Mouse (Mus musculus): ENCODE results near the gene Etl4. TPM values are rescaled to one million over a fixed set of nuclear protein-coding genes. Genes with fewer than 3 reads are reported as not detected.

The Etl4 gene
- polyA plus RNA-seq, 1 experiment from 2014 or later: 15.3 TPM

- Histone ChIP-seq H3K27ac (ENCODE audit: low read depth, low read length) (no peak overlapping the region), H3K27me3 (ENCODE audit: control insufficient read depth, insufficient read depth, low read length) (no peaks in the 10 kb centered on the region), H3K4me3 (ENCODE audit: low read depth, low read length) (no peak overlapping the region), H3K4me2 (no peak overlapping the region), H3K9ac (ENCODE audit: low read length) (no peak overlapping the region), H3K9me3 (ENCODE audit: control insufficient read depth, low read length) (no peaks in the 10 kb centered on the region), H3K36me3 (ENCODE audit: control insufficient read depth, insufficient read depth, low read length) (no peaks in the 10 kb centered on the region), H3K4me1 (ENCODE audit: control insufficient read depth, insufficient read depth, low read length) (no peaks in the 10 kb centered on the region)
- no peak for ATAC-seq (ENCODE audit: low FRiP score)
- DNase-seq (ENCODE audit: low spot score, missing footprints): no peak
- WGBS: 94% methylated on average over 5 of the region's 5 CpGs
Measured at GRCm38 (mm10) chr2:20618396-20618795, 708.8 kb downstream of the Etl4 start.

GRCm38 (mm10) chr2:20619881-20620280 is 710.3 kb downstream of the Etl4 start:
- WGBS: 87% methylated on average over 5 of the region's 5 CpGs

GRCm38 (mm10) chr2:20629156-20629712 is 719.7 kb downstream of the Etl4 start:
- Histone ChIP-seq H3K4me2 (no peak overlapping the region), H3K9ac (ENCODE audit: low read length) (no peak overlapping the region), H3K27me3 (ENCODE audit: control insufficient read depth, insufficient read depth, low read length) (no peaks in the 10 kb centered on the region), H3K27ac (ENCODE audit: low read depth, low read length) (no peak overlapping the region), H3K4me3 (ENCODE audit: low read depth, low read length) (no peak overlapping the region), H3K9me3 (ENCODE audit: control insufficient read depth, low read length) (no peaks in the 10 kb centered on the region), H3K36me3 (ENCODE audit: control insufficient read depth, insufficient read depth, low read length) (no peaks in the 10 kb centered on the region), H3K4me1 (ENCODE audit: control insufficient read depth, insufficient read depth, low read length) (no peaks in the 10 kb centered on the region)
- DNase-seq (ENCODE audit: low spot score, missing footprints) (peak; percentile 65), ATAC-seq (ENCODE audit: low FRiP score) (no peak)
- WGBS: 95% methylated on average over 8 of the region's 8 CpGs

More at GRCm38 (mm10) chr2:20619881-20620280, 710.3 kb downstream of the Etl4 start:
- ATAC-seq (ENCODE audit: low FRiP score) (no peak), DNase-seq (ENCODE audit: low spot score, missing footprints) (peak; percentile 33)
- no peaks in the 10 kb centered on the region for H3K4me1 ChIP-seq (ENCODE audit: control insufficient read depth, insufficient read depth, low read length)
- H3K36me3 ChIP-seq (ENCODE audit: control insufficient read depth, insufficient read depth, low read length): no peaks in the 10 kb centered on the region
- H3K27me3 ChIP-seq (ENCODE audit: control insufficient read depth, insufficient read depth, low read length): no peaks in the 10 kb centered on the region
- no peaks in the 10 kb centered on the region for H3K9me3 ChIP-seq (ENCODE audit: control insufficient read depth, low read length)
- no peak overlapping the region for H3K27ac ChIP-seq (ENCODE audit: low read depth, low read length)
- no peak overlapping the region for H3K4me3 ChIP-seq (ENCODE audit: low read depth, low read length)
- no peak overlapping the region for H3K9ac ChIP-seq (ENCODE audit: low read length)
- no peak overlapping the region for H3K4me2 ChIP-seq

GRCm38 (mm10) chr2:20638604-20639003 is 729.0 kb downstream of the Etl4 start:
- Histone ChIP-seq H3K4me2 (no peak overlapping the region), H3K27ac (ENCODE audit: low read depth, low read length) (no peak overlapping the region), H3K4me3 (ENCODE audit: low read depth, low read length) (no peak overlapping the region), H3K27me3 (ENCODE audit: control insufficient read depth, insufficient read depth, low read length) (no peaks in the 10 kb centered on the region), H3K4me1 (ENCODE audit: control insufficient read depth, insufficient read depth, low read length) (no peaks in the 10 kb centered on the region), H3K9ac (ENCODE audit: low read length) (no peak overlapping the region), H3K9me3 (ENCODE audit: control insufficient read depth, low read length) (no peaks in the 10 kb centered on the region), H3K36me3 (ENCODE audit: control insufficient read depth, insufficient read depth, low read length) (no peaks in the 10 kb centered on the region)
- ATAC-seq (ENCODE audit: low FRiP score) (no peak), DNase-seq (ENCODE audit: low spot score, missing footprints) (peak; percentile 65)
- 90% methylated on average over 3 of the region's 3 CpGs for WGBS

- no peaks in the 10 kb centered on the region for H3K27me3 ChIP-seq (ENCODE audit: control insufficient read depth, insufficient read depth, low read length)
- WGBS: 68% methylated on average over 2 of the region's 2 CpGs
- no peaks in the 10 kb centered on the region for H3K4me1 ChIP-seq (ENCODE audit: control insufficient read depth, insufficient read depth, low read length)
- H3K9me3 ChIP-seq (ENCODE audit: control insufficient read depth, low read length): no peaks in the 10 kb centered on the region
- H3K4me3 ChIP-seq (ENCODE audit: low read depth, low read length): no peak overlapping the region
- H3K4me2 ChIP-seq: no peak overlapping the region
- H3K27ac ChIP-seq (ENCODE audit: low read depth, low read length): no peak overlapping the region
- ATAC-seq (ENCODE audit: low FRiP score) (no peak), DNase-seq (ENCODE audit: low spot score, missing footprints) (no peak)
- H3K9ac ChIP-seq (ENCODE audit: low read length): no peak overlapping the region
- H3K36me3 ChIP-seq (ENCODE audit: control insufficient read depth, insufficient read depth, low read length): no peaks in the 10 kb centered on the region
Measured at GRCm38 (mm10) chr2:20639721-20640120, 730.1 kb downstream of the Etl4 start.

GRCm38 (mm10) chr2:20642818-20643217 is 733.2 kb downstream of the Etl4 start:
- Histone ChIP-seq H3K27ac (ENCODE audit: low read depth, low read length) (no peak overlapping the region), H3K4me1 (ENCODE audit: control insufficient read depth, insufficient read depth, low read length) (no peaks in the 10 kb centered on the region), H3K27me3 (ENCODE audit: control insufficient read depth, insufficient read depth, low read length) (no peaks in the 10 kb centered on the region), H3K4me3 (ENCODE audit: low read depth, low read length) (no peak overlapping the region), H3K36me3 (ENCODE audit: control insufficient read depth, insufficient read depth, low read length) (no peaks in the 10 kb centered on the region), H3K9me3 (ENCODE audit: control insufficient read depth, low read length) (no peaks in the 10 kb centered on the region), H3K9ac (ENCODE audit: low read length) (no peak overlapping the region), H3K4me2 (no peak overlapping the region)
- WGBS: 80% methylated on average over 9 of the region's 9 CpGs
- ATAC-seq (ENCODE audit: low FRiP score) (no peak), DNase-seq (ENCODE audit: low spot score, missing footprints) (peak; percentile 64)

GRCm38 (mm10) chr2:20649817-20650216 is 740.2 kb downstream of the Etl4 start:
- peak; percentile 8 for DNase-seq (ENCODE audit: low spot score, missing footprints)
- no peak for ATAC-seq (ENCODE audit: low FRiP score)
- WGBS: 43% methylated on average over 4 of the region's 4 CpGs
- Histone ChIP-seq H3K36me3 (ENCODE audit: control insufficient read depth, insufficient read depth, low read length) (no peaks in the 10 kb centered on the region), H3K4me3 (ENCODE audit: low read depth, low read length) (no peak overlapping the region), H3K4me1 (ENCODE audit: control insufficient read depth, insufficient read depth, low read length) (no peaks in the 10 kb centered on the region), H3K9me3 (ENCODE audit: control insufficient read depth, low read length) (no peaks in the 10 kb centered on the region), H3K27ac (ENCODE audit: low read depth, low read length) (no peak overlapping the region), H3K27me3 (ENCODE audit: control insufficient read depth, insufficient read depth, low read length) (no peaks in the 10 kb centered on the region), H3K9ac (ENCODE audit: low read length) (no peak overlapping the region), H3K4me2 (no peak overlapping the region)

- Histone ChIP-seq H3K27ac (ENCODE audit: low read depth, low read length) (no peak overlapping the region), H3K9ac (ENCODE audit: low read length) (no peak overlapping the region), H3K9me3 (ENCODE audit: control insufficient read depth, low read length) (no peaks in the 10 kb centered on the region), H3K4me2 (no peak overlapping the region), H3K4me3 (ENCODE audit: low read depth, low read length) (no peak overlapping the region), H3K4me1 (ENCODE audit: control insufficient read depth, insufficient read depth, low read length) (no peaks in the 10 kb centered on the region), H3K36me3 (ENCODE audit: control insufficient read depth, insufficient read depth, low read length) (no peaks in the 10 kb centered on the region), H3K27me3 (ENCODE audit: control insufficient read depth, insufficient read depth, low read length) (no peaks in the 10 kb centered on the region)
- ATAC-seq (ENCODE audit: low FRiP score) (no peak), DNase-seq (ENCODE audit: low spot score, missing footprints) (peak; percentile 17)
Measured at GRCm38 (mm10) chr2:20653116-20653515, 743.5 kb downstream of the Etl4 start.

GRCm38 (mm10) chr2:20654058-20654457 is 744.5 kb downstream of the Etl4 start:
- H3K4me3 ChIP-seq (ENCODE audit: low read depth, low read length): no peak overlapping the region
- WGBS: 82% methylated on average over 8 of the region's 8 CpGs

More at GRCm38 (mm10) chr2:20654058-20654457, 744.5 kb downstream of the Etl4 start:
- Histone ChIP-seq H3K27me3 (ENCODE audit: control insufficient read depth, insufficient read depth, low read length) (no peaks in the 10 kb centered on the region), H3K9me3 (ENCODE audit: control insufficient read depth, low read length) (no peaks in the 10 kb centered on the region), H3K4me2 (no peak overlapping the region), H3K4me1 (ENCODE audit: control insufficient read depth, insufficient read depth, low read length) (no peaks in the 10 kb centered on the region), H3K9ac (ENCODE audit: low read length) (no peak overlapping the region), H3K27ac (ENCODE audit: low read depth, low read length) (no peak overlapping the region), H3K36me3 (ENCODE audit: control insufficient read depth, insufficient read depth, low read length) (no peaks in the 10 kb centered on the region)
- peak; percentile 35 for DNase-seq (ENCODE audit: low spot score, missing footprints)
- no peak for ATAC-seq (ENCODE audit: low FRiP score)
